In genomic region chr5:141076942-141077341, GRCm38 (mm10) we compare ENCODE assay signal across 11 mouse cellular contexts.
DNase-seq lines count a peak whose midpoint lies in the region; ATAC-seq and TF ChIP-seq lines count a peak whose summit lies in the region.
"Had no signal": no experiment of that assay in that cellular context is flagged by ENCODE, and none has a peak within 500 bp of the region (broad histone marks: within the 10 kb centered on the region; RNA-seq: fewer than 3 reads in every experiment).

No protein-coding gene starts in this region.

- H3K4me1 ChIP-seq in thymus, adult 2 months (replicated peaks; ENCODE audit: control insufficient read depth, insufficient read depth, low read length), result no peaks in the 10 kb centered on the region; the same call in 1 of the 2 replicates
- H3K4me1 ChIP-seq: limb, embryonic 15.5 days had no signal

- TF ChIP-seq CTCF in layer of hippocampus, adult 2 months (conservative IDR thresholded peaks at IDR 0.05), result peak; percentile 77
- TF ChIP-seq CTCF in thymus, adult 2 months (IDR thresholded peaks at IDR 0.05; ENCODE audit: borderline replicate concordance, control insufficient read depth, extremely low read depth, insufficient read depth, low read length, poor library complexity), result no peak

- 98% methylated on average over 2 of the region's 2 CpGs for WGBS in thymus, adult 2 months

- no peak overlapping the region for H3K4me3 ChIP-seq in layer of hippocampus, adult 2 months
- H3K4me3 ChIP-seq in thymus, adult 2 months (ENCODE audit: control insufficient read depth, insufficient read depth, low read length), result no peak overlapping the region
- H3K4me3 ChIP-seq: limb, embryonic 15.5 days had no signal

- H3K27me3 ChIP-seq in thymus, adult 2 months (ENCODE audit: control insufficient read depth, insufficient read depth, low read length), result no peaks in the 10 kb centered on the region
- H3K27me3 ChIP-seq: limb, embryonic 15.5 days had no signal

- no peak for ATAC-seq in CD4-positive, CD25-positive, alpha-beta regulatory T cell, adult 4 months
- no peak for ATAC-seq in granulocyte monocyte progenitor cell, adult 5-6 weeks (replicated peaks; ENCODE audit: poor library complexity, severe bottlenecking)

- DNase-seq in CD4-positive, CD25-positive, alpha-beta regulatory T cell, adult 2 months (ENCODE audit: low read depth, low spot score), result peak; percentile 60
- DNase-seq in layer of hippocampus, adult 2 months (ENCODE audit: low spot score in 2 of 2), result no peak
- no peak for DNase-seq in layer of hippocampus, postnatal 14 days (ENCODE audit: low spot score in 2 of 2)
- peak; percentile 9 for DNase-seq in thymus, adult 2 months
- DNase-seq in thymus, adult 18-20 months, result no peak
- DNase-seq in urinary bladder, postnatal 10 days (ENCODE audit: low spot score), result no peak
- DNase-seq: adrenal gland, adult 2 months; layer of hippocampus, postnatal 36 days had no signal

- H3K36me3 ChIP-seq in thymus, adult 2 months (ENCODE audit: control insufficient read depth, insufficient read depth, low read length), result no peaks in the 10 kb centered on the region
- H3K36me3 ChIP-seq: limb, embryonic 15.5 days had no signal

- no peak for TF ChIP-seq POLR2A in thymus, adult 2 months (IDR thresholded peaks at IDR 0.05; ENCODE audit: control insufficient read depth, extremely low read depth, insufficient read depth, low read length, poor library complexity)

- H3K27ac ChIP-seq in layer of hippocampus, adult 2 months, result no peak overlapping the region
- no peak overlapping the region for H3K27ac ChIP-seq in thymus, adult 2 months (ENCODE audit: control insufficient read depth, insufficient read depth, low read length)
- H3K27ac ChIP-seq: limb, embryonic 15.5 days had no signal

Comparison
In these comparisons a context has a peak if more than half of its experiments do, and no peak if none do; other contexts are left out.
1. DNase-seq: peak in CD4-positive, CD25-positive, alpha-beta regulatory T cell, adult 2 months (single experiment) and thymus, adult 2 months (single experiment); none in layer of hippocampus, adult 2 months (0 of 2), layer of hippocampus, postnatal 14 days (0 of 2), thymus, adult 18-20 months (0 of 2) and urinary bladder, postnatal 10 days (single experiment).